Mouse (Mus musculus) neural tube, embryonic 11.5 days (tissue): ENCODE data around the gene Tax1bp1. TPM values are rescaled to one million over a fixed set of nuclear protein-coding genes. Genes with fewer than 3 reads are reported as not detected.
A peak's percentile ranks its signal among the peaks of the same experiment; 100 is the strongest.

Experiments used
- ATAC-seq: fragments of 200-750 bp; cut with Nextera tagmentation; 2 replicates; pipeline ENCODE4 v1.8.0; 2017; ENCODE audit warnings: moderate number of reproducible peaks, mild to moderate bottlenecking, moderate TSS enrichment, moderate library complexity; ENCODE audit not compliant: insufficient read depth, low FRiP score, low TSS enrichment
- DNase-seq: peaks from one replicate; pipeline ENCODE4 v3.0.0-alpha.2; 2015; ENCODE audit warnings: low spot score
- H3K27ac ChIP-seq: fragments of 300-500 bp; sonication (generic); 2 replicates; pipeline ENCODE4 v1.5.1; 2014; ENCODE audit warnings: low read depth, mild to moderate bottlenecking, low read length
- H3K27me3 ChIP-seq: fragments of 300-500 bp; sonication (generic); 2 replicates; pipeline ENCODE4 v1.6.1; 2014; ENCODE audit warnings: mild to moderate bottlenecking, low read length, mixed read lengths; ENCODE audit not compliant: control insufficient read depth, insufficient read depth
- H3K36me3 ChIP-seq: fragments of 300-500 bp; sonication (generic); 2 replicates; pipeline ENCODE4 v1.6.1; 2014; ENCODE audit warnings: mild to moderate bottlenecking, low read length, moderate library complexity, mixed read lengths; ENCODE audit not compliant: control insufficient read depth, insufficient read depth
- H3K4me1 ChIP-seq: fragments of 300-500 bp; sonication (generic); 2 replicates; pipeline ENCODE4 v1.6.1; 2014; ENCODE audit warnings: low read length, mixed read lengths; ENCODE audit not compliant: control insufficient read depth, insufficient read depth
- H3K4me2 ChIP-seq: fragments of 300-500 bp; sonication (generic); 2 replicates; pipeline ENCODE4 v1.6.1; 2014; ENCODE audit warnings: low read depth, mild to moderate bottlenecking, moderate library complexity
- H3K4me3 ChIP-seq: fragments of 300-500 bp; sonication (generic); 2 replicates; pipeline ENCODE4 v1.5.1; 2014; ENCODE audit warnings: low read depth, low read length
- H3K9ac ChIP-seq: fragments of 300-500 bp; sonication (generic); 2 replicates; pipeline ENCODE4 v1.6.1; 2014; ENCODE audit warnings: mild to moderate bottlenecking, low read length
- H3K9me3 ChIP-seq: fragments of 300-500 bp; sonication (generic); 2 replicates; pipeline ENCODE4 v1.6.1; 2016; ENCODE audit warnings: low read length; ENCODE audit not compliant: control insufficient read depth
- WGBS: fragments of 180-500 bp; shearing (Covaris S2); extraction: QIAGEN DNeasy Blood & Tissue Kit; methylation state at CpG from one replicate; pipeline ENCODE4 v1.1.7; 2014; 5-methylcytosine and 5-hydroxymethylcytosine counted together
- polyA plus RNA-seq: library from polyadenylated mRNA; unstranded; fragments of >200 nt; fragmentation: Nextera tagmentation; extraction: Ambion mirVana; gene quantifications from 2 replicates; pipeline ENCODE4 v1.2.1, GENCODE M21; 2014

Tax1bp1 gene
- polyA plus RNA-seq, 1 experiment from 2014 or later, result 138 TPM

DNA sequence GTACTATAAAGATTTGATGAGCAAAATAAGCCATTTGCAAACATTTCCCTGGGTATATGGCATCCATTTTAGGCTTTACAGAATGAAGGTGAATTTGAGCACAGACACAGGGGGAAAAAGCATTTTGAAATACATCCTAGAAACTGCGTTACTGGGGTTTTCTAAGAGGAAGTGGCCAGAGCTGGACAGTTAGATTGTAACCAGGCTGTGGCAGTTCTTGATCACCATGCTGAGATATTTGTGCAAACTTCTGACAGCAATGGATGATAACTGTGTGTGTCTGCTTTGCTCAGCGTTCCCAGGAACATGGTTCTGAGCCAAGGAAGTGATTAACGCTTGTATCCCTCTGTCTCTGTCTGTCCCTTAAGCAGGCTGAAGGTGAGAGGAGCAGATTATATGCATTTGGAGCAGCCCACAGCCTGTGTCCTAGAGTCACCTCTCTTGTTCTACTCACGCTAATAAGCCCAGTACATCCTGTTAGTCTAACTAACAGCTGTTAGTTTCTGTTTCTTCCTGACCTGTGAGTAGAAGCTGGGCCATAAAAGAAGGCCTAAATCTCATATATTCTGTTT lies 15.5 kb upstream of the Tax1bp1 start:
- Histone ChIP-seq H3K9me3 (no peaks in the 10 kb centered on the region), H3K9ac (no peak overlapping the region), H3K27me3 (no peaks in the 10 kb centered on the region), H3K36me3 (no peaks in the 10 kb centered on the region), H3K4me2 (no peak overlapping the region), H3K4me1 (no peaks in the 10 kb centered on the region), H3K4me3 (no peak overlapping the region), H3K27ac (no peak overlapping the region)
- no peak for DNase-seq
- WGBS, result 71% methylated on average over 4 of the region's 4 CpGs
- no peak for ATAC-seq

DNA sequence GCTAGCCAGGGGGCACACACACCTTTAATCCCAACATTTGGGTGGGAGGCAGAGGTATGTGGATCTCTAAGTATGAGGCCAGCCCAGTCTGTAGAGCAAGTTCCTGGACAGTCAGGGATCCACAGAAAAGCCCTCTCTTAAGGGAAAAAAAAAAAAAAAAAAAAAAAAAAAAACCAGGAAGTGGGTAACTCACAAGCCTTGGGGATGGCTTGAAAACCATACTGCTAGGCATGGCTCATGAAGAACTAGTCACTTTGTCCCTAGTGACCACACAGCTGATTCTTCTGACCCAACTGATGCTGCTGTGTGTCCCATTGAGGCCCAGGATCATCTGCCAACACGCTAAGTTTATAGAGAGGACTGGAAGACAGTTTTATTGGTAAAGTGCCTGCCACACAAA lies 14.5 kb upstream of the Tax1bp1 start:
- Histone ChIP-seq H3K36me3 (no peaks in the 10 kb centered on the region), H3K4me3 (no peak overlapping the region), H3K9me3 (no peaks in the 10 kb centered on the region), H3K27ac (no peak overlapping the region), H3K9ac (no peak overlapping the region), H3K4me2 (no peak overlapping the region), H3K27me3 (no peaks in the 10 kb centered on the region), H3K4me1 (no peaks in the 10 kb centered on the region)
- no peak for DNase-seq
- no peak for ATAC-seq
- WGBS, result 80% methylated on average over 1 of the region's 1 CpGs

DNA sequence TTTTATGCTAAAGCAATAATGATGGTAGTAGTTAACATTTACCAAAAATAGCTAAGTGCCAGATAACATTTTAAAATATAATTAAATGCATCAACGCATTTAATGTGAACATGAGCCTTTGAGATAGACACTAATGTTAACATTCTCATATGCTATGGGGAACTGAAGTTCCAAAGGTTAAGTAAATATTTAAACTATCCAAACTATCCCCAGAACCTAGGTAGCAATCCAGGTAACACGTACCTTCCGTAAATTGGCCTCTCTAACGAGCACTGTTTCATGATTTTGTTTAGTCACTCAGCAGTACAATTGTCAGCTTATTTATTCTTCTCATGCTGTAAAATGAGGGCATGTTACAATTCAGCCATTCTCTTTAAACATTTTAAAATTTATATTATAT lies 13.6 kb upstream of the Tax1bp1 start:
- no peak for ATAC-seq
- H3K27me3 ChIP-seq, result no peaks in the 10 kb centered on the region
- no peaks in the 10 kb centered on the region for H3K9me3 ChIP-seq
- no peaks in the 10 kb centered on the region for H3K4me1 ChIP-seq
- DNase-seq, result no peak
- no peaks in the 10 kb centered on the region for H3K36me3 ChIP-seq
- no peak overlapping the region for H3K4me2 ChIP-seq
- H3K9ac ChIP-seq, result no peak overlapping the region
- no peak overlapping the region for H3K27ac ChIP-seq
- no peak overlapping the region for H3K4me3 ChIP-seq
- WGBS, result 89% methylated on average over 4 of the region's 4 CpGs

DNA sequence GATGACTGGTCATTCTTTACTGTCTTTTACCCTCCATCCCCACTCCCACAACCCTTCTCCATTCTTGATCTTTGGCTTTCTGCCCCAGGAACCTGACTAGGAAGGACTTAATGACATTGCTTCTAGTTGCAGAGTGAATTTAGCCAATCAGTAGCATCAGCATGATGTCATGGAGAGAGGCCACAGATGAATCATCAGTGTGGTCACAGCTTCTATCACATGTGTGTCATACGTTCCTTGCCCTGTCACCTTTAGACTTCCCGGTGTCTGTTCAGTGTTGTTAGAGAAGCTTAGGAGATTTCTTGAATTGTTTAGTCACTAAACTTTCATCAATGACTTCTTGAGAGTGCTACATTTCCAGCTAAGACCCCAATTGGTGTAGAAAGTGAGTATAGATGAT lies 10.3 kb upstream of the Tax1bp1 start:
- Histone ChIP-seq H3K4me1 (no peaks in the 10 kb centered on the region), H3K9me3 (no peaks in the 10 kb centered on the region), H3K36me3 (no peaks in the 10 kb centered on the region), H3K27ac (no peak overlapping the region), H3K9ac (no peak overlapping the region), H3K27me3 (no peaks in the 10 kb centered on the region), H3K4me2 (no peak overlapping the region), H3K4me3 (no peak overlapping the region)
- no peak for ATAC-seq
- no peak for DNase-seq
- WGBS, result 88% methylated on average over 2 of the region's 2 CpGs

DNA sequence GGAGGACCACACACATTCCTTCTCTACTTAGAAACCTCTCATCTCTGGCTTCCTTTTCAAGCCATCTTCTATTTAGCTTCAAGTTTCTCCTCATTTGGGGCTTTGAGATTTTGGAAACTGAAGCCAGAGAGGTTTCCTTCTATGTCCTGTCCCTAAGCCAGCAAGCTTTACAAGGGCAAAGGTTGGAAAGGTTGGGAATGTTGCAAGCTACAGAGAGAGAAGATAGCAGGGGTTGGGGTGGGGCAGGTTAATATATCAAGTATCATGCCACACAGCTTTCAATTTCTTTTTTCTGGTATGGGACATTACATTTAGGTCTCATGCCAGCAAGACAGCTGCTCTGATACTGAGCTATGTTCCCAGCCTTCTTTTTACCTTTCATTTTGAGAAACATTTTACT lies 8.2 kb upstream of the Tax1bp1 start:
- Histone ChIP-seq H3K27ac (no peak overlapping the region), H3K9ac (no peak overlapping the region), H3K4me1 (no peaks in the 10 kb centered on the region), H3K9me3 (no peaks in the 10 kb centered on the region), H3K4me3 (no peak overlapping the region), H3K27me3 (no peaks in the 10 kb centered on the region), H3K4me2 (no peak overlapping the region), H3K36me3 (no peaks in the 10 kb centered on the region)
- DNase-seq (no peak), ATAC-seq (no peak)

DNA sequence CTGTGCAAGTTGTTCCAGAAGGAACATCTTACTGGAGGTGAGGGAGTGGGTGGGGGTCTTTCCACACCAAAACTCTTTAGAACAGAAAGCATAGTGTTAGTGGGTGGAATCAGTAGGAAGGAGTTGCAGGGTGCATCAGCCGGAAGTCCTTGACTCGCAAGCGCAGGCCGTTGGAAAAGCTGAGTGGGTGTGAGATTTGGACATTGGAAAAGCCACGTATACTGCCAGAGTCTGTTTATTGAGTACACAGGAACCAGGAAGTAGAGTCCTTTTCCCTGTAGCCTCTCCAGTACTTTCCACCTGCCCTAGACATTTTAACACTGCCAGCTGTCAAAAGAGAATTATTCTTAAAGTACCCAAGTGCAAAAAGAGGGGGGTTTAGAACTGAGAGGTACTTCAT lies 5.7 kb upstream of the Tax1bp1 start:
- Histone ChIP-seq H3K27me3 (no peaks in the 10 kb centered on the region), H3K36me3 (no peaks in the 10 kb centered on the region), H3K4me1 (no peaks in the 10 kb centered on the region), H3K4me3 (no peak overlapping the region), H3K9ac (no peak overlapping the region), H3K27ac (no peak overlapping the region), H3K4me2 (no peak overlapping the region), H3K9me3 (no peaks in the 10 kb centered on the region)
- ATAC-seq (no peak), DNase-seq (no peak)
- 92% methylated on average over 5 of the region's 5 CpGs for WGBS

DNA sequence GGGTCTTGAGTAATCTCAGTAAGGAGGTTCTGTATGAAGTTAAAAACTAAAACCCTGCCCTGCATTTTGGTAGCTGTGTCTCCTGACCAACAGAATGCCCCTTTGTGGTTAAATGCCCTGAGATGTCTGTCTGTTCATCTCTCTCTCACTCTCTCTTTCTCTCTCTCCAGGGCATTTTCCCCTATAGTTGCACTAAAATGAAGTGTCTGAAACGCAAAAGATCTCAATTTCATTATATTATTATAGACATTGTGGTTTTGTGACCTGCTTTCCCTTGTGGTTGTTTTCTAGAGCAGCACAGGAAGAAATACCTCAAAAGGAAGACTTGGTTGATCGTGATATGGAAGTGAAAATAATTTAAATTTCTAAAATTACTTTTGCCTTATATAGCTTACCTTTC lies 966 bp upstream of the Tax1bp1 start:
- H3K27ac ChIP-seq, result no peak overlapping the region
- no peak for ATAC-seq
- WGBS, result 87% methylated on average over 2 of the region's 2 CpGs

DNA sequence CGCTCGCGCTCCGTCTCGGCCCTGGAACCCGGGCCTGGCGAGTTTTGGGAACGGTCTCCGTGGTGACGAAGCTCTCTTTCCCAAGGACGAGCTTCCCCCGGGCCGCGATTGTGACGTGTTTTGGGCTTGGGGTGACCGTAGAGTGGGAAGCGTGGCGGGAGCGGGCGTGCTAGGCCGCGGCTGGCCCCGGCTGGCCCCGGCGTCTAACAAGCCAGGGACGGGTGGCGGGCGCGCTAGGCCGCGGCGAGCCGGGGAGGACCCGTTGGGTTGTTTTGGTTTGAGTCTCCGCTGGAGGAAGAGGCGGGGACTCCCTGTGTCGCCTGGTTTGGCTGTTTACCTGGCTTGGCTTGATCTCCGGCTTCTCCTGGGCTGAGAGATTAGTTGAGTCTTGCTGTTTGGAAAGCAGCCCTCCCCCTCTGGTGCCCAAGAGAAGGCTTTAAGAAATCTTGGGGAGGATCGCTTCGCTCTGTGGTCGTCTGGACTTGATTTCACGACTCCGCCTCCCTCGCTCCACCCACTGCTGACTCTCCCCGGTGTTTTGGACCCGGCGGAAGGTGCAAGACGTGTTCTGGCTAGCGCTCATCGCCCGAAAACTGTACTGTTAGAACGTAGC lies 474 bp downstream of the Tax1bp1 start:
- DNase-seq (peak; percentile 74), ATAC-seq (peak; percentile 76)
- peak overlapping the region; percentile 70 for H3K4me2 ChIP-seq
- H3K4me3 ChIP-seq, result peak overlapping the region; percentile 97
- H3K27me3 ChIP-seq, result no peaks in the 10 kb centered on the region
- H3K36me3 ChIP-seq, result no peaks in the 10 kb centered on the region
- peaks cover 4% of the 10 kb centered on the region; the same call in 1 of the 2 replicates for H3K4me1 ChIP-seq
- under 1% methylated on average over 49 of the region's 52 CpGs for WGBS
- no peaks in the 10 kb centered on the region for H3K9me3 ChIP-seq
- H3K9ac ChIP-seq, result peak overlapping the region; percentile 89
- H3K27ac ChIP-seq, result peak overlapping the region; percentile 67; the same call in 1 of the 2 replicates

More for the DNA sequence above, 966 bp upstream of the Tax1bp1 start:
- H3K4me3 ChIP-seq, result no peak overlapping the region
- H3K9ac ChIP-seq, result no peak overlapping the region
- no peak overlapping the region for H3K4me2 ChIP-seq
- no peaks in the 10 kb centered on the region for H3K36me3 ChIP-seq
- no peaks in the 10 kb centered on the region for H3K9me3 ChIP-seq
- DNase-seq, result no peak
- H3K4me1 ChIP-seq, result peaks cover 4% of the 10 kb centered on the region; the same call in 1 of the 2 replicates
- no peaks in the 10 kb centered on the region for H3K27me3 ChIP-seq

DNA sequence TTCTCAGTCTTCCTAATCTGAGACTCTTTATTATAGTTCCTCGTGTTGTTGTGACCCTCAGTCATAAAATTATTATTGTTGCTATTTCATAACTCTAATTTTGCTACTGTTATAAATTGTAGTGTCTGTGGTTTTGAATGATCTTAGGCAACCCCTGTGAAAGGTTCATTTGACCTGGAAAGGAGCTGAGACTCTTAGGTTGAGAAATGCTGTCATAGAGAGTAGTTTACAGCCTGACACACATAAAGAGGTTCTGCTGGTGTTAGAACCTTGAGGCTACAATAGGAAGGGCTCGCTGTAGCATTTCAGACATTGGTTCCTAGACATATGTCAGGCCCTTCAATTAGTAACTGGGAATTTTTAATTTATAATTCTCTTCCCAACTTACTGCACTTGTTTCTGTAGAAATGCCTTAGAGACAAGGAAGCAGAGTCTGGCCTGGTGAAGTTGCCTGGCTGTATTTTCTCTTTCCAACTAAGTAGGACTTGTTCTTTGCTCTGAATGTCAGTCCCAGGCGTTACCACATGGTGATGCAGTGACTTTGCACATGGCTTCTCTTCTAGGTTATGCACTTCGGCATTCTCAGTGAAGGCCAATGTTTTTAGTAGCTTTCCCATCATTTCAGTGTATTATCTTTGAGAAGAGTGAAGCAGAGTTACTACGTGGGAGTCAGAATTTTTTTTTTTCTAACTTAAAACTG lies 4.1 kb downstream of the Tax1bp1 start:
- 87% methylated on average over 5 of the region's 5 CpGs for WGBS

More for the DNA sequence above, 4.1 kb downstream of the Tax1bp1 start:
- Histone ChIP-seq H3K27ac (no peak overlapping the region), H3K36me3 (no peaks in the 10 kb centered on the region), H3K4me2 (no peak overlapping the region), H3K9me3 (no peaks in the 10 kb centered on the region), H3K27me3 (no peaks in the 10 kb centered on the region), H3K9ac (no peak overlapping the region), H3K4me1 (peaks cover 4% of the 10 kb centered on the region; the same call in 1 of the 2 replicates), H3K4me3 (no peak overlapping the region)
- no peak for DNase-seq
- ATAC-seq, result no peak
